Mouse (Mus musculus) 3134 (cell line): ENCODE results near the gene Gcdh.

Source experiments
- DNase-seq: peaks from one replicate; pipeline ENCODE4 v3.0.0-alpha.2; 2011; ENCODE audit warnings: low spot score; ENCODE audit not compliant: insufficient read length; ENCODE audit errors: extremely low read depth

Gene Gcdh

DNA sequence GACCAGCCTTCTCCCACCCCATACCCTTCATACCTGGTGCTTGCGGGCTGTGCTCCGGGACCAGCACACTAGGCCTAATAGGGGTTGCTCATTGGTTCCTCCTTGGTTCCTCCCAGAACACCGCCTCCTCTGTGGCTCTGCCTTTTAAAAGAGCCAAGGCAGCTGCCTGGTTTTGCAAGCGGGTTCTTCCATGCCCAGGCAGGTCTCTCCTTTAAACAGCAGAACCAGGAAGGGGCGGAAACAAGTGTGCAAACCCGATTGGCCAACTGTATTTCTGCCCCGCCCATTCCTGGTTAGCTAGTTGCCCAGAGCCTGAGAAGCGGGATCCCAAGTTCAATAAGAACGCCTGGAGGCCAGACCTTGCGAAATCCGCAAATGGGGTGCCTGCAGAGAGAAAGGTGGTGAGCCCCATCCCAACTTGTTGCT, at the start of gene Gcdh:
TSS of gene Gcdh (minus strand) at position 213 of the 426 bp plus-strand sequence.
- DNase-seq = peak; percentile 80

DNA sequence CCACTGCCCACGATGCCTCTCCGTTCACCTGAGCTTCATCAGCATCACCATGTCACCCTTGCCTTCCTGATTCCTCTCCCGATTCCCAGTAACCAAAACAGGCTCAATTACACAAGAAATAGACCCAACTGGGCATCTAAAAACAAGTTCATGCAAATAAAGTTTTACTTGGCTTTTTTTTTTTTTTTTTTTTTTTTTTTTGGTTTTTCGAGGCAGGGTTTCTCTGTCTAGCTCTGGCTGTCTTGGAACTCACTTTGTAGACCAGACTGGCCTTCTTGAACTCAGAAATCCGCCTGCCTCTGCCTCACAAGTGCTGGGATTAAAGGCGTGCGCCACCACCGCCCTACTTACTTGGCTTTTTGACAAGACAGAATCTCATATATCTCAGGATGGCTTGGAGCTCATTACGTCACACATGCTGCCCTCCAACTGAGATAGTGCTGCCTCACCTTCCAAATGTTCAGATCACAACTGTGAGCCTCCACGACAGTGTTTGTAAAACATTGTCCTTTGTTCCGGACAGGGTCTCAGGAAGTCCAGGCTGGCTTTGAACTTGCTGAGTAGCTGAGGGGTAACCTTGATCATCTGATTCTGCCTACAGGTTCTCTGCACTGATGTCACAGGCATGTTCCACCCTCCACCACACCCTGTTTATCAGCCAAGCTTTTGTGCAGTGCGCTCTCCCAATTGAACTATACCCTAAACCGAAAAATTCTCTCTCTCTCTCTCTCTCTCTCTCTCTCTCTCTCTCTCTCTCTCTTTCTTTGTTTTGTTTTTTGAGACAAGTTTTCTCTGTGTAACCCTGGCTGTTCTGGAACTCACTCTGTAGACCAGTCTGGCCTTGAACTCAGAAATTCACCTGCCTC, 44.1 kb upstream of the Gcdh start:
- no peak for DNase-seq

GRCm38 (mm10) chr8:84936962-84937546, 43.3 kb upstream of the Gcdh start, which contains the start of gene Mast1:
Mast1 (minus strand) TSS chr8:84937359.
- DNase-seq = no peak

DNA sequence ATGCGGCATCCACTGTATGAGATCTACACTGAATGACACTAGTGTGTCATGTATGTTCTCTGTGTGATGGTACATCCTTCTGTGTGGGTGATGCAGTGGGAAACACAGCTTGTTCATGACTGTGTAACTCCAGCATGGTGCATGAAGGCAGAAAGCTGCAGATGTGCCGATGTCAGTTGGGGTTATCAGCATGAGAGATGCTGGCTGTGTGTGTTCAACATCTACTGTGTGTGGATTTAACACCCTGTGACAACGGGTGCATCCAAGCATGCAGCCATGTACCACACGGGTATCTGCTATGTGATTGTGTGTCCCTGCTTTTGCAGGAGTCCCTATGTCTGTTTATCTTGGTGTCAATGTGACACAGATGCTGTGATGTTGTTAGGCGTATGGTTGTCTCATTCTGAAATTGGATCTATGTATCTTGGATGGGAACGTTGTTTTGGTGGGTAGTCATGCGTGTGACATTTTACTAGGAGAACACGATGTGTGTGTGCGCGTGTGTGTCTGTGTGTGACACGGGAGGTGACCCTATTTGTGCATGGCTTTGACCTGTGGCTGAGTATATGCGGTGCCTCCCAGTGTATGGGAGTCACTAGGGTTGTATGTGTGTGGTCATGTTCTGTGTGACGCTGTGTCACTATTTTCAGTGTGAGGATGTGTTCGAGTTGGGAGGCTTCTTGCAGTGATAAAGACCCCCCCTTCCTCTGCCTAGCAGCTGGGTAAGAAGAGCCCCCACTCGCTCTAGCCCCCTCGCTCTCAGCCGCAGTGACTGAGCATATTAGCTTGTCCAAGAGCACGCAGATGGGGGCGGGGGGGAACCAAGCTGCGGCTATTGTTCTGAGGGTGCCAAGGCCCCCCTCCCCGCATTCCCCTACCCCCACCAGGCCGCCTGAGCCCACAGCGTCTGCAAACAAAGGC, 42.6 kb upstream of the Gcdh start:
- DNase-seq = no peak

- DNase-seq = no peak
Measured at GRCm38 (mm10) chr8:84935489-84935888, 41.8 kb upstream of the Gcdh start.

GRCm38 (mm10) chr8:84934860-84935259, 41.1 kb upstream of the Gcdh start:
- DNase-seq = no peak

DNA sequence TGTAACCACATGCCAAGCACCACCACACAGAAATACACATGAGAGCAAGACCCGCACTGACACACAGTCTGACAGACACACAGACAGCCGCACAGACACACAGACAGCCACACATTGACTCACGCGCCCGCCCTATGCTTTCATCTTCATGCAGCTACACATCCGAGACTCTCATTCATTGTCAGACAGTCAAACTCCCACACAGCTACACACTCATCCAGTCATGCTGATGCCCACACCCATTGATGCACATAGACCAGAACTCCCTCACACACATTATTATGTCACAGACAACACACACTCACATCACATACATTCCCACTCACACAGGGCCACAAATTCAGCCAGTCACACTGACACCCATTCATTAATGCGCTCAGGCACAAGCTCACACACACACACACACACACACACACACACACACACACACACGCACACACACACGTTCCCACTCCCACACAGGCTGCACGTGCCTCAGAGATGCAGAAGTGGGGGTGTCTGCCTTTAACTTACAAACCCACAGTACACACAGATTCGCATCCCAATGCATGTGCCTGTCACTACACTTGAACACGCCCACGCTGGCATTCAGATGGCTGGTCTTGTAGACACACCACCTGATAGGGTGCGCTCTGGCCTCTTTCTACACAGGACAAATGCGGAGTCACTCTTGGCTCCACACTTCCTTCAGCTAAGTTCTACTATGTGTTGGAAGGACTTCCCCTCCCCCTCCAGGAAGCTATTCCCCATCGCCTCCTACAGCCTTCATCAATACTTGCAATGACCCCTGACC, 40.2 kb upstream of the Gcdh start:
- DNase-seq = no peak

GRCm38 (mm10) chr8:84930582-84930981, 36.9 kb upstream of the Gcdh start:
- no peak for DNase-seq

GRCm38 (mm10) chr8:84928456-84929306, 35.0 kb upstream of the Gcdh start:
- DNase-seq = peak; percentile 56

GRCm38 (mm10) chr8:84927513-84927912, 33.8 kb upstream of the Gcdh start:
- DNase-seq = no peak

DNA sequence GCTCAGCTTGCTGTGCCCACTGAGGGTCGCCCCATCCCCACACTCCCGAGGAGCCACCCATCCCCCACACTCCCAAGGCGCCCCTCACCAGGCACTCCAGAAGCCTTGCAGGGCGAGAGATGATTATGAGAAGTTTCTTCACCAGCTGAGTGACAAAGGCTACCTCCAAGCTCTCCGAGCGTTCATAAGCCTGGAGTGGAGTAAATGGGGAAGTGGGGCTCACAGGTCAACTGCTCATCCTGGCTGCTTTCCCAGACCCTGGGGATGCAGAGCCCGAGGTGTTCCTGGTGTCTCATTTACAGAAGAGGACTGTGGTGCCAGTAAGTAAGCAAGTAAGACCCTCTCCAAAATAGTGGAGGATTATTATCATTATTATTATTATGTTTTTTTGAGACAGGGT, 31.8 kb upstream of the Gcdh start:
- DNase-seq = no peak

DNA sequence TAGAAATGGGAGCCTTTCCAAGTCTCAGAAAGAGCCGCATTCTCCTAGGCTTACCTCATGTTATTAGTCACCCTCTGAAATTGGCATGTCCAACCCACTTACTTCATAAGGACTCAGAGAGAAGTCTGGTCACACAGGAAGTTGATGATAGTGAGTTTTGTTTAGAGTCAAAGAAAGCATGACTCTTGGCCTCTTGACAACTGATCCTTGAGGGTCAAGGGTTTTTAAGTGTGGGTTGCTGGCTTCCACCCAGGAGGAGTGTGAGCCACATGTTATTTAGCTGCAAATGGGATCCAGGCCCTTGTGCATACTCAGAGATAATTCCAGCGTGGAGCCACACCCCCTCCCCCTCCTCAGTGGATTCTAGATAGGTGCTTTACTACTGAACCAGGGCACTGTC, 27.9 kb upstream of the Gcdh start:
- DNase-seq = no peak

DNA sequence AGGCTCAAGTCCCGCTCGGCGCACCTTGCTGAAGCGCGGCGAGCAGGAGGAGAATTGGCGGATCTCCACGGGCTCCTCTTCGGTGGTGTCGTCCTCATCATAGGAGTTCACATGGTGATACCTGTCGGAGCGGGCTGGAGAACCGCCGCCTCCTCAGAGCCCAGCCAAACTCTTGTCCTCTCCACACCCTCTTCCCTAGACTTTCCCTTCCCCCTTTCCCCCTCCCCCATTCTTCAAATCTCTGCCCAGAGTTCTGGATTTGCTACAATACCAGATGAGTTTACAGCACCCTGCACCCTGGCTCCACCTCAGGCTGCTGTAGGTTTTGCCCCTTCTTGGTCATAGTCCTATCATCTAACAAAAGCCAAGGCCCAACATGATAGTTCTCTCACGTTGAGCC, 24.9 kb upstream of the Gcdh start:
- no peak for DNase-seq

GRCm38 (mm10) chr8:84917781-84918180, 24.1 kb upstream of the Gcdh start:
- DNase-seq = no peak

DNA sequence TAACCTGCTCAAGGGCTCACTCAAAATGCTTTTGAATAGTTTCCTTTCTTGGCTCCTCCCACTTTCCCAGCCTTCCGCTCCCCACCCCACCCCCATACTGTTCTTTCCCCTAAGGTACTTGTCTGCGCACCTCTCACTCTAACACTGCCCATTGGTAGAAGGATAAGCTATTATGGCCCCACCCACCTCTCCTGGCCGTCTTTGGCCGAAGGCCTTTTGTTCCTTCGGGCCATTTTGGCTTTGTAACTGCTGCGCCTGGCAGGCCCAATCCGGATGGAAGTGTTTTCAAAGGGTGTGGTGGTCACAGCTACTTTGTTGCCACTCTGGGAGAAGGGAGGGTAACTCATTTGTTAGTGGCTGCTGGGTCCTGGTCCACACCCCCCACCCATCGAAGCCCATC, 21.5 kb upstream of the Gcdh start:
- no peak for DNase-seq

GRCm38 (mm10) chr8:84913960-84914359, 20.2 kb upstream of the Gcdh start:
- no peak for DNase-seq

DNA sequence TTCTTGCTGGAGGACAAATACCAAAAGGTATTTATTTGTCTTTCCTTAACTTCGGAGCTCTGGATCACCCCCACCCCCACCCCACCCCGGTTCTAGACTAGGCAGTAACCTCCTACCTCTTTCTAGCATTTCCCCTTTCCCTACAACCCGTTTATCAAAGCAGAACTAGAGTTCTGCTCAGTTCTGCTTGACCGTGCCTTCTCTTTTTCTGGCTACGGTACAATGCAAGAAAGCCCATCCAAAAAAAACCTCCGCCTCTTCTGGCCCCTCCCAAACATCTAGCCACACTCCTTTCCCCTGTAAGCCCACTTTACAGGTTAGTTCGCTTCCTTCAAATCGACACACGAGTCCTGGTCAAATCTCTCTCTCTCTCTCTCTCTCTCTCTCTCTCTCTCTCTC, 19.8 kb upstream of the Gcdh start:
- no peak for DNase-seq

- no peak for DNase-seq
Measured at GRCm38 (mm10) chr8:84912895-84913501, 19.3 kb upstream of the Gcdh start.

DNA sequence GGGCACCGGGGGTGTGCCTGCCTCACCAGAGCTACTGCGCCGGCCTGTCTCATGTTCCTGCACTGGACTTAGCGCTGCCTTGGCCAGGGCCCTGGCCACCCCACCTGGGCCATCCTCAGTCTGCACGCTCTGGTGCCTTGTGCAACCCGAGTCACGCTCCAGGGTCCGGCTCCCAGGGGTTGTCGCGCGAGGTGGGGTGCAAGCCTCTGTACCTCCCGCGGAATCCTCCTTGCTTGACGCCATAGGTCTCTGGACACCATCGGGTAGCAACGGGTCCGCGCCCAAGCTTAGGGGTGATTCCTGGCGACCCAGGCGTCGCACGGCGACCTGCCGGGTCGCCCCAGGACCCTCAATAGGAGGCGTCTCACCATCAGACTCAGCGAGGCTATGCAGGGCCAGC, 18.7 kb upstream of the Gcdh start:
- DNase-seq = no peak
